In the genomic region with DNA sequence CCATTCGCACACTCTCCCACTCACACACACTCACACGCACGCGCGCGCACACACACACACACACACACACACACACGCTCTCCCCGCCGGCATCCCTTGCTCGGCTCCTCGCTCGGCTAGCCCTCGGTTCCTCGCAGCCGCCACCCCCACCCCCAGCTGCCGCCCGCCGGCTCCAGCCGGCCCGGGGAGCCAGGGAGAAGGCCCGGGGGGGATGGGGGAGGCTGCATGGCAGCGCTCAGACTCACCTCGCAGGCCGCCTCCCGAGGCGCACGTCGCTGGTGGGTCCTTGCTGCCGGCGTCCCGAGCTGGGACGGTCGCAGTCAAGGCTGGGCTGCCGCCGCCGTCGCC, we compare ENCODE assay signal across 8 mouse cellular contexts. TPM values are rescaled to one million over a fixed set of nuclear protein-coding genes. Genes with fewer than 3 reads are reported as not detected.
A peak's percentile ranks its signal among the peaks of the same experiment; 100 is the strongest.
DNase-seq lines count a peak whose midpoint lies in the region; ATAC-seq and TF ChIP-seq lines count a peak whose summit lies in the region.

No protein-coding gene starts in this region.

- peak; percentile 54 for ATAC-seq in lung, embryonic 16.5 days (ENCODE audit: low read depth)
- peak; percentile 82 for ATAC-seq in midbrain, postnatal 0 days (ENCODE audit: low FRiP score)
- no peak for ATAC-seq in activated CD4-positive, CD25-positive, alpha-beta regulatory T cell, adult 4 months

- H3K4me1 ChIP-seq in lung, embryonic 16.5 days (replicated peaks; ENCODE audit: control insufficient read depth, insufficient read depth, low read length), result no peaks in the 10 kb centered on the region
- H3K4me1 ChIP-seq in cortical plate, adult 2 months (ENCODE audit: control insufficient read depth, insufficient read depth, low read length), result no peaks in the 10 kb centered on the region
- peaks cover 8% of the 10 kb centered on the region; the same call in 1 of the 2 replicates for H3K4me1 ChIP-seq in hindbrain, embryonic 10.5 days (replicated peaks)
- no peaks in the 10 kb centered on the region for H3K4me1 ChIP-seq in midbrain, postnatal 0 days (ENCODE audit: insufficient read depth, low read length)

- DNase-seq in lung, postnatal 4 days, result no peak
- peak; percentile 46 for DNase-seq in hindbrain, embryonic 10.5 days (ENCODE audit: low spot score)
- peak; percentile 18 to 19 for DNase-seq in left cerebral cortex, adult 8-10 months (ENCODE audit: low spot score in 2 of 2)
- DNase-seq in midbrain, postnatal 0 days (ENCODE audit: low spot score), result peak; percentile 25
- no peak for DNase-seq in MN1 (ENCODE audit: low spot score)

- H3K9ac ChIP-seq in lung, embryonic 16.5 days (ENCODE audit: low read length), result peak overlapping the region; percentile 76
- peak overlapping the region; percentile 81 for H3K9ac ChIP-seq in midbrain, postnatal 0 days (replicated peaks; ENCODE audit: low read length, poor library complexity, severe bottlenecking)

- TF ChIP-seq CTCF in cortical plate, adult 2 months (IDR thresholded peaks at IDR 0.05; ENCODE audit: extremely low read depth, insufficient read depth, low read length), result no peak
- TF ChIP-seq CTCF in midbrain, postnatal 0 days (IDR thresholded peaks at IDR 0.05), result no peak

- H3K9me3 ChIP-seq in lung, embryonic 16.5 days (ENCODE audit: control insufficient read depth, low read length), result no peaks in the 10 kb centered on the region
- peaks cover 14% of the 10 kb centered on the region; the same call in 1 of the 2 replicates for H3K9me3 ChIP-seq in hindbrain, embryonic 10.5 days
- H3K9me3 ChIP-seq in midbrain, postnatal 0 days (ENCODE audit: low read length), result no peaks in the 10 kb centered on the region

- H3K27me3 ChIP-seq in lung, embryonic 16.5 days (ENCODE audit: control insufficient read depth, insufficient read depth, low read depth, low read length), result peaks cover 12% of the 10 kb centered on the region
- peaks cover 86% of the 10 kb centered on the region for H3K27me3 ChIP-seq in hindbrain, embryonic 10.5 days (ENCODE audit: insufficient read depth, poor library complexity, severe bottlenecking)
- no peaks in the 10 kb centered on the region for H3K27me3 ChIP-seq in midbrain, postnatal 0 days (ENCODE audit: insufficient read depth, low read length)

- WGBS in lung, embryonic 16.5 days, result 36% methylated on average over 17 of the region's 37 CpGs
- WGBS in hindbrain, embryonic 10.5 days, result 32% methylated on average over 27 of the region's 37 CpGs
- WGBS in midbrain, postnatal 0 days, result 20% methylated on average over 10 of the region's 37 CpGs

- no peak for TF ChIP-seq POLR2A in cortical plate, adult 2 months (IDR thresholded peaks at IDR 0.05; ENCODE audit: extremely low read depth, insufficient read depth, low read length)

- peak overlapping the region; percentile 61 for H3K4me2 ChIP-seq in lung, embryonic 16.5 days (ENCODE audit: low read depth, low read length)
- H3K4me2 ChIP-seq in midbrain, postnatal 0 days (ENCODE audit: low read depth, low read length, poor library complexity, severe bottlenecking), result peak overlapping the region; percentile 48

- H3K27ac ChIP-seq in lung, embryonic 16.5 days (ENCODE audit: low read length), result peak overlapping the region; percentile 83
- peak overlapping the region; percentile 97 for H3K27ac ChIP-seq in cortical plate, adult 2 months (ENCODE audit: insufficient read depth, low read length)
- peak overlapping the region; percentile 85 for H3K27ac ChIP-seq in hindbrain, embryonic 10.5 days
- H3K27ac ChIP-seq in midbrain, postnatal 0 days (ENCODE audit: low read depth, low read length), result peak overlapping the region; percentile 94

- peak overlapping the region; percentile 60 for H3K4me3 ChIP-seq in lung, embryonic 16.5 days (ENCODE audit: low read length)
- H3K4me3 ChIP-seq in cortical plate, adult 2 months (ENCODE audit: insufficient read depth, low read length), result peak overlapping the region; percentile 100
- peak overlapping the region; percentile 59 for H3K4me3 ChIP-seq in hindbrain, embryonic 10.5 days
- peak overlapping the region; percentile 58 for H3K4me3 ChIP-seq in midbrain, postnatal 0 days (ENCODE audit: low read depth, low read length)

- H3K36me3 ChIP-seq in lung, embryonic 16.5 days (ENCODE audit: control insufficient read depth, insufficient read depth, low read length), result no peaks in the 10 kb centered on the region
- no peaks in the 10 kb centered on the region for H3K36me3 ChIP-seq in hindbrain, embryonic 10.5 days
- no peaks in the 10 kb centered on the region for H3K36me3 ChIP-seq in midbrain, postnatal 0 days (ENCODE audit: insufficient read depth, low read length)

RNA-seq across cellular contexts. Expression of a gene that starts 0.6 kb away (rescaled TPM):
- polyA plus RNA-seq in lung, embryonic 16.5 days (2015; fragmentation: Nextera tagmentation; extraction: Ambion mirVana), result 7.4 and 7.7 TPM in 2 replicates
- 4.8 and 5.2 TPM in 2 replicates for polyA plus RNA-seq in cortical plate, adult 2 months (2012; rRNA removed)
- polyA plus RNA-seq in hindbrain, embryonic 10.5 days (2016; fragmentation: Nextera tagmentation; extraction: Ambion mirVana), result 0.81 and 1.1 TPM in 2 replicates
- 10 to 100 TPM; 21.6 to 25.3 (median 23.3) TPM for total RNA-seq in left cerebral cortex, adult 8-10 months (2022)
- total RNA-seq in midbrain, postnatal 0 days (2014; rRNA removed), result 64.1 and 79.5 TPM in 2 replicates
- 19.6 and 26.7 TPM in 2 replicates for polyA plus RNA-seq in midbrain, postnatal 0 days (2015; fragmentation: Nextera tagmentation; extraction: Ambion mirVana)
- polyA plus RNA-seq in activated CD4-positive, CD25-positive, alpha-beta regulatory T cell, adult 4 months (2017; shearing (Covaris generic)), result not detected

Comparison
In these comparisons a context has a peak if more than half of its experiments do, and no peak if none do; other contexts are left out.
1. DNase-seq: peak in hindbrain, embryonic 10.5 days (single experiment), left cerebral cortex, adult 8-10 months (2 of 2) and midbrain, postnatal 0 days (single experiment); none in lung, postnatal 4 days (0 of 2) and MN1 (single experiment).
2. Peak in every context shown above with its lines, with median percentiles within 50 percentile points of each other: H3K27ac ChIP-seq and H3K4me3 ChIP-seq.